Mouse (Mus musculus) common myeloid progenitor, adult 5-6 weeks (primary cell): ENCODE data around the gene Mlkl. TPM values are rescaled to one million over a fixed set of nuclear protein-coding genes. Genes with fewer than 3 reads are reported as not detected.

ENCODE experiments used
- total RNA-seq: library from RNA; stranded (forward); fragments of 200-1000, 187-1606 nt; gene quantifications from 2 replicates; pipeline ENCODE4 v1.2.3, GENCODE M21; 2017

Gene Mlkl
- total RNA-seq, 1 experiment from 2014 or later = 65.4 TPM

Other genes with a start within 250 kb of the Mlkl start
- gene Clec18a, start 245.8 kb downstream of the Mlkl start, total RNA-seq = 0.27 TPM in 1 of 2 replicates, not detected in the other
- gene Pdpr, start 243.5 kb downstream of the Mlkl start, total RNA-seq = 24.8 and 24.9 TPM in 2 replicates
- gene Glg1, start 79.0 kb downstream of the Mlkl start, total RNA-seq = 55.1 and 65.2 TPM in 2 replicates
- gene Rfwd3, start 38.0 kb downstream of the Mlkl start, total RNA-seq = 63.4 and 74.0 TPM in 2 replicates
- not detected in 2 replicates for gene Fa2h, start 55.6 kb upstream of the Mlkl start, total RNA-seq
- 5.1 and 7.9 TPM in 2 replicates for gene Wdr59, start 183.9 kb upstream of the Mlkl start, total RNA-seq
- gene Znrf1, start 197.9 kb upstream of the Mlkl start, total RNA-seq = 71.0 and 78.3 TPM in 2 replicates